Mouse (Mus musculus) left cerebral cortex, postnatal 4 days (tissue): ENCODE results near the gene Det1. TPM values are rescaled to one million over a fixed set of nuclear protein-coding genes. Genes with fewer than 3 reads are reported as not detected.
A peak's percentile ranks its signal among the peaks of the same experiment; 100 is the strongest.

ENCODE experiments used
- DNase-seq: peaks from one replicate; pipeline ENCODE4 v3.0.0-alpha.2; 2022
- intact Hi-C: fragments of 180-260 bp; cut with DNase I; formaldehyde crosslinking; loops from one replicate; pipeline ENCODE4 v1.15.1; 2025
- total RNA-seq, 2 experiments: library from RNA; stranded (reverse); gene quantifications; 2 replicates each; pipeline ENCODE4 v1.2.3; 2021

The Det1 gene
- total RNA-seq, result 1 to 10 TPM; 8.2 to 8.4 TPM

DNA sequence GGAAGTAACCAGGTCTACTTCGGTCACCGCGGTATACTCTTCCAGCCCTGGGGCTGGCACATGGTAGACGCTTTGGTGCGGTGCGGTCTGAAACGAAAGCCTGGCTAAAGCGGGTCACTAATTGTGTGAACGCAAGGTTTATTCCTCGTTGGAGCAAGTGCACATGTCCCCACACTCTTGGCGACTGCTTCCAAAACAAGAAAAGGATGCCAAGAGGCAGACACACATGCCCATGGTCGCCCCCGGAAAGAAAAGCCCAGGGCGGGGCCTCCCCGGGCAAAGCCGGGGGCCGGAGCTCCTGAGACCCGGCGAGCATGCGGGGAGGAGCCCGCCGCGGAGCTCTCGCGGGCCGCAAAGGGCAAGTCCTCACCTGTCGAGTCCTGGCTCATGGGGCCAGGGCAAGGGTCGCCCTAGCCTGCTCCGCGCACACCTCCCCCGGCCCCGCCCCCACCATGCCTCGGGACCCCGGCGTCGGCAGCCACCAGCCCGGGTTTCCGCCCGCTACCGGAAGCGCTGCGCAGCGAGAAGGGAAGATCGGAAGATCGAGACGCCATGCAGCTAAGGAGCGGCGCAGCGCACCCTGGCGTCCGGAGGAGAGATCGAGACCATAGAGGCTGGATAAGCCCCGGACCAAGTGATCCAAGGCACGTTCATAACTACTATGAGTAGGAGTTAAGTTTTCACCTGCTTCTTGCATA lies at the start of gene Det1:
TSS of gene Det1 (minus strand) at position 527 of the 698 bp plus-strand sequence.
- peak; percentile 94 for DNase-seq
- intact Hi-C loops, result loop anchor here (5.0 kb wide), 1 partner anchor 35 kb away; no protein-coding TSS in a partner anchor

- peak; percentile 98 for DNase-seq
- intact Hi-C loops, result no loop called here
These were observed 48.7 kb upstream of the Det1 start, which contains the start of gene Aen for GRCm38 (mm10) chr7:78895653-78896333. Aen (plus strand) TSS chr7:78895854.

GRCm38 (mm10) chr7:78895021-78895652 lies 48.1 kb upstream of the Det1 start:
- DNase-seq, result no peak
- intact Hi-C loops, result no loop called here

- DNase-seq, result no peak
- intact Hi-C loops, result no loop called here
These were observed 46.9 kb upstream of the Det1 start for GRCm38 (mm10) chr7:78893917-78894316.

GRCm38 (mm10) chr7:78890641-78891040 lies 43.6 kb upstream of the Det1 start:
- peak; percentile 87 for DNase-seq
- intact Hi-C loops, result loop anchor here (1.0 kb wide), 1 partner anchor 99 kb away; no protein-coding TSS in a partner anchor

GRCm38 (mm10) chr7:78887431-78887842 lies 40.4 kb upstream of the Det1 start:
- DNase-seq, result no peak
- intact Hi-C loops, result no loop called here

DNA sequence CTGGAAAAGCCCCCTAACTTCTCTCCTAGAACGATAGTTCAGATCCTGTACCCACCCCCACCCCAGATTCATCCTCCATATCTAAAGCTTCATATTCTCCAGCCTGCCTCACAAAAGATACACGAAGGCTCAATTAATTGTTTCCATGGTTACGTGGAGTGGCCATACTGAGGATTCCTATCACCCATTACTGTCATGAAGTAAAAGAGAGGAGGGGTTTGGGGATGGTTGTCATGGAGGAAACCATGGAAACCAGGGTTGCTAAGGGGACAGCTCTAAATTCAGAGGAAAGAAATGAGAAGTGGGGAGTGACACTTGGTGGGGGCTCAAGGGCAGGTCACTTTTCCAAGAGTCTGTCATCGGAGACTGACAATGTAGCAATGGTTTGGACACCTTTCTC lies 39.4 kb upstream of the Det1 start:
- intact Hi-C loops, result no loop called here
- no peak for DNase-seq

DNA sequence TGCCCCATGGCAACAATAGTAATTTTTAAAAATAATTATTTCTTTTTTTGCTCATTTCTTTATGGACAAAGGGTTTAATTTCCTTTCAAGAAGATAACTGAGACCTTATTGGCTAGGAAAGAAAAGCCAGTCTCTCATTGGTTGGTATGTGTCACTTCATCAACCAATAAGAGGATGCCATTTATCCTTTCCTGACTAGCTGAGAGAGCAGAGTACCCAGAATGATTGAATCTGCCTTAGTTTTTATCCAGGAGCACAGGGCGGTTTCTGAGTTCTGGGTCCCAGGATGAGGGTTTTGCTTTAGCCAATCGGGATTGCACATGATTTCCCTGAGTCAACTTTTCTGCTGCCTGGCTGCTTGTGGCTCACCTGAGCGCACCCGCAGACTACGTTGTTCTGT lies 38.3 kb upstream of the Det1 start:
- intact Hi-C loops, result no loop called here
- DNase-seq, result no peak

GRCm38 (mm10) chr7:78884139-78884538 lies 37.1 kb upstream of the Det1 start:
- intact Hi-C loops, result loop anchor here (5.0 kb wide), 1 partner anchor 37 kb away; the partner anchor contains the start of gene Det1
- DNase-seq, result peak; percentile 56

DNA sequence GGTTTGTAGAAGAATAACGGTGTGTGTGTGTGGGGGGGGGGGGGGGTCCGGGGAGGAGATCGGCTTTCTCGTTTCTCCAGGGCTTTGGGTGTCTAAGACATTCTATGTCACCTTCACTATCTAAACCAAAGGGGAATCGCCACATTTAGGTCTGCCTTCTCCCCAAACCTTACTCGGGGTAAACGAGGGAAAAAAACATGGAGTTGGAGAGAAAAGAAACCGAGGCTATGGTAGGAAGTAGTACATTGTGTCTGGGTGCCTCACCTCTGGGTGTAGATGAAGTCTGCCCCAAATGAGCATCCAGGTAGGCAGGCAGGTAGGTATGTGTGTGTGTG lies 36.6 kb upstream of the Det1 start:
- no peak for DNase-seq
- intact Hi-C loops, result loop anchor here (5.0 kb wide), 1 partner anchor 36 kb away; the partner anchor contains the start of gene Det1

GRCm38 (mm10) chr7:78883016-78883725 lies 36.1 kb upstream of the Det1 start:
- DNase-seq, result no peak
- intact Hi-C loops, result loop anchor here (5.0 kb wide), 1 partner anchor 36 kb away; the partner anchor contains the start of gene Det1

DNA sequence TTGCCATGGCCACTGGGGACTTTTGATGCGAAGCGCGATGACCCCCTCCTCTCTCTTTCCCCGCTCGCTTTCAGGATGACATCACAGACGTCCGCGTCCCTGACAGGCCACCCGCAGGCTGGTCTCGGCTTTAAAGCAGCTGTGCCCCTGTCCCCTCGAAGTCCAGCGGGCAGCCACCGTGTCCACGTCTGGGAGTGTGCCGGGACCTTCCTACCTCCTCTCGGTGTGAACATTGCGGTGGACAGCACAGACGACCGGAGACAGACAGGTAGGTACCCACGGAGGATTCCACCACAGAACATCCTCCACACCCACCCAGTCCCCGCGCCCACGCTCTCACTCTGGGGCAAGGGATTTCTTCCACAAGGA lies 35.4 kb upstream of the Det1 start:
- peak; percentile 47 for DNase-seq
- intact Hi-C loops, result loop anchor here (5.0 kb wide), 1 partner anchor 35 kb away; the partner anchor contains the start of gene Det1

DNA sequence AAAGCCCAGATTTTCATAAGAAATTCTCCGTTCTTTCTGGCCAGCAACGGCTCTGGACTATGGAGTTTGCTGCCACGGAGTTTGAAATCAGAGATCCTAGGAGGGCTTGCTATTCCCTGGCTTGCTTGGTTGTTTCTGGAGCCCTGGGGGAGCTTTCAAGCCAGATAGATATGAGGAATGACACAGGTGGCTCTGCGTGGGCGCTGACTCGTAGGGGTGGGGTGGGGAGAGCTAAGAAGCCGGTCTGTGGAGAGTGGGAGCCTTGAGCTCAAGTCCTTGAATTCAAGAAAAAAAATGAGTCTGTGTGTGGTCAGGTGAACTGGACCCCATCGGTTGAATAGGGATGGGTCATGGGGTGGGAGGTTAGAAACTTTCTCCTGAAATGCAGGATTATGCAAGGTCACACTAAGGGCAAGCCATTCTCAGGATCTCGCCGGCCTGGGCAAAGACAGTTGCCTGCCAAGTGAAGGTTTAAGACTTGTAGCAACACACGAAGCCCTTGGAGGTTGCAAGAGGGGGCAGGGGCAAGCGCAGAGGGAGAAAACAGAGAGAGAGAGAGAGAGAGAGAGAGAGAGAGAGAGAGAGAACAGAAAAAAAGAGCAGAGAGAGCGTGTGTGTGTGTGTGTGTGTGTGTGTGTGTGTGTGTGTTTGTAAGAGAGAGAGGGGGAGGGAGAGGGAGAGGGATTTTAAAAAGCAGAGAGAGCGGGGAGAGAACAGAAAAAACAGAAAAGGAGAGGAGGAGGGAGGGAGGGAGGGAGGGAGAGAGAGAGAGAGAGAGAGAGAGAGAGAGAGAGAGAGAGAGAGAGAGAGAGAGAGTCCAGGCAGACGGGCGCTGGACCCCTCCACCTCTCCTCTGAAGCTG lies 34.8 kb upstream of the Det1 start:
- intact Hi-C loops, result loop anchor here (5.0 kb wide), 1 partner anchor 35 kb away; the partner anchor contains the start of gene Det1

DNA sequence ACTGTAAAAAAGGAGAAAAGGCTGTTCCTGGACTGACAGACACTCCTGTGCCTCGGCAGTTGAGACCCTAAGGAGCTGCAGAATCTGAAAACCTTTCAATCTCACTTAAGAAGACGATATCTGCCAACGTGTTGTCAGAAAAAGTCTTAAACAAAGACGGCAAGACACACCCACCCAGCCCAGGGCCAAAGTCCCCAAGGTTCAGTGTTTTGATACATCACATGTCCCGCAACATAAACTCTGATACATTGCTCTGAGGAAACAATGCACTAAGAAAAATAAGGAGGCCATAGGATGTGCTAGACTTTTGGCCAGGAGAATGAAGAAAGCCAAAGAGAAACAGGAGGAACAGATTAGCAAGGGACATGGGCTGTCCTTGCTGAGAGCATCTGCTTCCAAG lies 25.8 kb upstream of the Det1 start:
- no peak for DNase-seq
- intact Hi-C loops, result no loop called here

More for the DNA sequence above, 34.8 kb upstream of the Det1 start:
- DNase-seq, result no peak

- intact Hi-C loops, result no loop called here
- DNase-seq, result no peak
These were observed 25.3 kb upstream of the Det1 start for GRCm38 (mm10) chr7:78872366-78872765.

- intact Hi-C loops, result no loop called here
These were observed 21.7 kb upstream of the Det1 start for GRCm38 (mm10) chr7:78868731-78869130.

GRCm38 (mm10) chr7:78865212-78865949 lies 18.3 kb upstream of the Det1 start:
- intact Hi-C loops, result no loop called here
- DNase-seq, result no peak

More at GRCm38 (mm10) chr7:78868731-78869130, 21.7 kb upstream of the Det1 start:
- DNase-seq, result no peak

GRCm38 (mm10) chr7:78864446-78864802 lies 17.4 kb upstream of the Det1 start:
- no peak for DNase-seq
- intact Hi-C loops, result no loop called here

DNA sequence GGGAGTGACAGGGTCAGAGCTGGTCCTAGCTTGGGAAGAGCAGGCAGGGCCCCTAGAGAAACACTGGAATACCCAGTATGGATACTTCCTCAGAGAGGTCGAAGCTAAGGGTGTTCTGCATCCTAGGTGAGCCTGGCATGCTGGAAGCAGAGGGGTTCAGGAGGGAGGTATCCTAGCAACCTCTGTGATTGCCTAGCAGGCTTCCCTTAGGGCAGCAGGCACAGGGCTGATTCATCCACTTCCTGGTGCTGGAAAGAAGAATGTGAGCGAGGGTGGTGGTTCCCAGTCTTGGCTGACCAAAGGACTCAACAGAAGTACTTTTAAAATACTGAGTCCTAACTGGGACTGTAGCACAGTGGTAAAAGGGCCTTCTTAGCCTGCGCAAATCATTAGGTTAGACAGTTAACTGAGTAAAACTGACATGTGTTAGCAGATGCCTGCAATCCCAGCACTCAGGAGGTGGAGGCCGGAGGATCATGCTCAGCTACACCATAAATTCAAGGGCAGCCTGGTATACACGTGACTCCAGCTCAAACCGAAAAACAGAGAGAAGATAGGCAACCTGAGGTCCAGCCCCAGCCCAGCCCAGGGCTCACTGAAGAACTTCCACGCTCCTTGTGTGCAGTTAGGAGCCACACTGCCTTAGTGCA lies 16.9 kb upstream of the Det1 start:
- no peak for DNase-seq

More for the DNA sequence above, 16.9 kb upstream of the Det1 start:
- intact Hi-C loops, result no loop called here
